Mouse (Mus musculus) left cerebral cortex, postnatal 36 days (tissue): ENCODE results near the gene Foxm1. TPM values are rescaled to one million over a fixed set of nuclear protein-coding genes. Genes with fewer than 3 reads are reported as not detected.
A peak's percentile ranks its signal among the peaks of the same experiment; 100 is the strongest.

ENCODE experiments used
- DNase-seq, 2 experiments: peaks; one replicate each; pipeline ENCODE4 v3.0.0; 2021 to 2022; ENCODE audit warnings: low spot score in 2 of 2, mixed read lengths in 1 of 2
- intact Hi-C: fragments of 180-260 bp; cut with DNase I; formaldehyde crosslinking; loops from one replicate; pipeline ENCODE4 v1.15.1; 2025
- total RNA-seq, 2 experiments: library from RNA; stranded (reverse); gene quantifications; 2 replicates each; pipeline ENCODE4 v1.2.3; 2021

The Foxm1 gene
- 1 to 10 TPM; 1.2 TPM for total RNA-seq

DNA sequence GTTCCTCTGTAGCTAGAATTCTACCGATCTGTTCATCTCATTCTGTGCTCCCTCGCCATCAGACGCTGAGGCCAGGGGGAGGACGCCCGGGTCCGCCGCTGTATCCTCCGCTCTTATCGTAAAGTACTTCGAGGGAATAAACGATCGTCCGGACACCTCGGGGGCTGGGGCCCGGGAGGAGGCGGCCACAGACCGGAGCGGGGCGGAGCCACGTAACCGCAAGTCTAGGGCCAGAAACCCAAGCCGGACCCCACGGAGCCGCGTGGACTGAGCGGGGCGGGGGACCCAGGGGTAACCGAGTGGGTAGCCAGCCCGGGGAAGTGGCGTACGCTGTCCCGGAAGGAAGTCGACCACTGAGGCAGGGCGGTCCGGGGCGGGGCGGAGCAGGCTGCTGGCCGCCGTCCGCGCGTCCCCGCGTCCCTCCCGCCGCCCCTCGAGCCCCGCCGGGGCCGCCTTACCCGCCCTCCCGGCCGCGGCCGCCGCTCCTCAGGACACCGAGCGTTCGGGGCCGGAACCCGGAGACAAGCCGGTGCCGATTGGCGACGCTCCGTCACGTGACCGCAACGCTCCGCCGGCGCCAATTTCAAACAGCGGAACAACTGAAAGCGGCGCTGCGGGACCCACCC, at the start of gene Foxm1, which contains the start of gene Rhno1:
Gene Foxm1 (plus strand): TSS at position 587 of the 626 bp plus-strand sequence.
Gene Rhno1 (minus strand): TSS at position 531 of the 626 bp plus-strand sequence.
- intact Hi-C loops: loop anchor here (5.0 kb wide), 1 partner anchor 125 kb away; no protein-coding TSS in a partner anchor

DNA sequence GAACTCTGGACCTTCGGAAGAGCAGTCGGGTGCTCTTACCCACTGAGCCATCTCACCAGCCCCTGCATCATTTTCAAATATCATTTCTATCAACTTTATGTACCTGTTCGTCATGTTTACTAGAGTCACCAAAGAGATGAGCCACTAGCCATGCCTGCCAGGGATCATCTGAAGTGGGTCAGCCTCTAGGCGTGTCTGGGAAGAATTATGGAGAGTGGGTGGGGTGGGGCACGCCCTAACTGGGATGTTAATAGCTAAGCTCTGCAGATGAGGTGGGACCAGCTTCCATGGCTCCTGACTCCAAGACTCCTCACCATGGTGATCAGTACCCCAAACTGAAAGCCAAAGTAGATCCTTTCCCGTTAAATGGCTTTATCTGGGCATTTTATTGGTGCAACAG, 48.0 kb upstream of the Foxm1 start:
- intact Hi-C loops: loop anchor here (5.0 kb wide), 1 partner anchor 98 kb away; no protein-coding TSS in a partner anchor
- DNase-seq: no peak

More for the DNA sequence above, at the start of gene Foxm1, which contains the start of gene Rhno1:
- peak; percentile 81 to 83 for DNase-seq

DNA sequence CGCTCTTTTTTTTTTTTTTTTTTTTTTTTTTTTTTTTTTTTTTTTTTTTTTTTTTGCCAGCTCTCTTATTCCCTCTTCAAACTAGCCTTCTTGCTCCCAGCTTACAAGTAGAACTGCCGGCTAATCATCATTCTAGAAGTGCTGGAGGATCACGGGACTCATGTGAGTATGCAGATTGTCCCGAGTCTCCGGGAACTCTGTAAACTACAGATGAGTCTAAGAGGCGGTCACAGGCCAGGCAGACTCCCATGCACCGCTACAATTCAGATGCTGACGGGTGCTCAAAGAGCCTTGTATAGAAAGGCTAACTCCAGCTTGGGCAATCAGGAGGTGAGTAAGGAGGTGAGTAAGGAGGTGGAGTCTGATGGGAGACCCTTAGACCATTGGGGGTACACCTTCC, 47.2 kb upstream of the Foxm1 start:
- no peak for DNase-seq
- intact Hi-C loops: loop anchor here (5.0 kb wide), 1 partner anchor 97 kb away; no protein-coding TSS in a partner anchor

DNA sequence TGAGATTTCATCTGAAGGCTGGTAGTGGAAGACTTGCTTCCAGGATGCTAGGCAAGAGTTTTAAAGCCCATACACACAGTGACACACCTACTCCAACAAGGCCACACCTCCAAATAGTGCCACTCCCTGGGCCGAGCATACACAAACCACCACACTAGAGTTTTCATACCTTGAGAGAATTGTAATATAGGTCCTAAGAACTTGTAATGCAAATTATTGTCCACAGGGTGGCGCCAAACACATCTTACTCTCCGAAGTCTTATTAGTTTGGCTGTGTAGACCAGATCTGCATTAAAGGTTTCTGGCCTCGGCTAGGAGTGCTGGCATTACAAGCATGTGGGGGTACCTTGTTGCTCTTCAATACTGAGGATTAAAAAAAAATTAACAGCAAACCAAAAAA, 44.5 kb upstream of the Foxm1 start:
- intact Hi-C loops: loop anchor here (2.0 to 5.0 kb wide), 2 partner anchors 40 to 94 kb away; no protein-coding TSS in a partner anchor
- DNase-seq: peak; percentile 18 to 52

DNA sequence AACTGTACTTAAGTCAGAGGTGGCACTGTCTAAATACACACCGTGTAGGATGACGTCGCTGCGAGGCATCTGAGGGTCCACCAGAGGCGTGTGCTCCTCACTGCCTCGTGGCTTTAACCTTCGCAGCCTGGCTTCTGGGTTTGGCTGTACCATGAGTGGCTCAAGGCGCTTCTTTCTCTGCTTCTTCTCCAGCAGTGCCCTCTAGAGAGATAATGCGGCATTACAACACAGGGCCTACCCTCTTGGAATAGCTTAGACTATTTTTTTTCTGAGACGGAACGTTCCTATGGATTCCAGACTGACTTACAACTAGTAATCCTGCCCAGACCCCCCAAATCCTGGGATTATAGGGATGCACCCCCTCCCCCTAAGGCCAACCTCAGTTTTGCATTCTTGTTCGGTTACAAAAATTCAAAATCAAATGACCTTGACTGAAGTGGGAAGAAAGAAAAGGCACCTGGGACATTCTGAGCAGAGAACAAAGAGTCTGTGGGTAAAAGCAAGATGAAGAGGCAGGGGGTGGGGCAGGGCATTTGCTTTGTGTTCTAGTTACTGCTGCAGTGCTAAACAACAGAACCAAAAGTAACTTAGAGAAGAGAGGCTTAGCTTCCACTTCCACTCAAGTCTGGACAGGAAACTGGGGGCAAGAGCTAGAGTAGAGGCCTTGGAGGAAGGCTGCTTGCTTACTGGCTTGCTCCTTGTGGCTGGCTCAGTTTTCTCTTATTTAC, 28.2 kb upstream of the Foxm1 start:
- peak; percentile 48 to 59 for DNase-seq
- intact Hi-C loops: no loop called here

DNA sequence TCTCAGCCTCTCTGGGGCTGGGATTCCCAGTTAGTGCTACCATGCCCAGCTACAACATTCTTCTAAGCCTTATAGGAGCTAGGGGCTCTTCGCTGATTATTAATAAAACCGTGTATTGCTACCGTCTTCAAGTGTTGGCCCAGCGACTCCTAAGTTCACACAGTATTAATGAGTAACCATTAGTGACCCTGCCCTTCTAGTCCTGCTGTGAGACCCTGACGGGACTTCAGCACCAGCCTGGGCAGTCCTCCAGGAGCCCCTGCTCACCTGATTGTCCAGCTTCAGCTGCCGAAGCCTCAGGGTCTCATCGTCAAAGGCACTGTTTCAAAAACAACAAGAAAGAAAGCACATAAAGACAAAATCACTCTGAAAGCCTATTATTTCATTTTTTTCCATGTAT, 25.3 kb upstream of the Foxm1 start:
- no peak for DNase-seq
- intact Hi-C loops: no loop called here

DNA sequence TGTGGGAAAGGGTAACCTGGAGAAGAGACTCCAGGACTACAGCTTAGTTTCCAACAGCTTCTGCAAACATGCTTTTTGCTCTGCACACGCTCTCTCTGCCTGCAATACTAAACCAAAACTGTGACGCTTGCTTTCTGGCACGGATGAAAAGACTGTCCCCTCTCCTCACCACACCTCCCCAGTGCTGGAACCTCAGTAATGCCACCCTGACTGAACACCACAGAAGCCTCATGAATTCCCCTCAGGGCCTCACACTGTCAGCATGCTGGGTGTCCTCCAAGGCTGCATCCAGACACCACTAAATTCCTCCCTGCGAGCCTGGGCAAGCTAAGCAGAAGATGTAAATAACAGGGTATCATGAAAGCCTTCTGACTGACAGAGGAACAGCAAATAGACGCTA, 23.9 kb upstream of the Foxm1 start:
- DNase-seq: no peak
- intact Hi-C loops: no loop called here

DNA sequence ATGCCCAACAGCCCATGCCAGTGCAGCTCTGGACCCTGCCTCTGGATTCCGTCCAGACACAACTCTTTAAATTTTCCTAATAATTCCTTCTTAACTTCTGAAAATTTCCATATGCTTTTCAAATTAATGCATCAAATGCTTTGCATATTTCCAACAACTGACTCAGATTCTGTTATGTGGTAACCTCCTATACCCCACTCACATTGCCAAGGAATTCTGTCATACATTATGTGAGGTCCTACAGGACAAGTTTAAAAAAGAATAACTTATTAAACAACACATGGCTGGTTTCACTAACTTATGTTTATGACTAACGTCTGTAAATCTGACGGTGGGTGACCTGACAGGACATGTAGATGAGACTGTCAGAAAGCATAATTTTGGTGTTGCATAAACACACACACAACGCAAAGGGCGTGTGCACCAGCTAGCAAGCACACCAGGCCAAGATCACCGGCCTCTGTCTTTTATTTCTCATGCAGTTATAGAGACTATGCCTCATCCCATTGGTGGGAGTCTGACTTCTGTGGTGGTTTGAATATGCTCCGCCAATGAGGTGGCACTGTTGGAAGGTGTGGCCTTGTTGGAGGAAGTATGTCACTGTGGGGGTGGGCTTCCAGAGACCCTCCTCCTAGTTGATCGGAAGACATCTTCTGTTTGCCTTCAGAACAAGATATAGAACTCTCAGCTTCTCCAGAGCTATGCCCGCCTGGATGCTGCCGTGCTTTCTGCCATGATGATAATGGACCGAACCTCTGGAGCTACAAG, 20.6 kb upstream of the Foxm1 start:
- DNase-seq: no peak
- intact Hi-C loops: no loop called here

DNA sequence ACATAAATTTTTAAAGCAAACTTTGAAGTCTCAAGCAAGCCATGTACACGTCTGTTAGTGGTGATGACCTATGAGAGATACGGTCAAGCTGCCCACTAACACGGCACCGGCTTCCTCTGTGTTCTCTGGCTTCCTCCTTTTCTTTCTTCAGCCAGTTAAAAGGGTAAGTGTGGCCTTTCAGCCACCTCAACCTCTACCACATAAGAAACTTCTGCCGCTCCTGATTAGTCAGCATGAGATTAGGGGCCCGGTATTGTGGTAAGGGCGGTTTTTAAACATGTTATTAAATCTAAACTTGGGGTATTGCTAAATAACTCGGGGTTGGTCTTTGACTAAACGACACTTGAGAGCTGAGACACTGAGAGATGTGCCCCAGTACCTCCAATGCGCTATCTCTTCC, 17.1 kb upstream of the Foxm1 start:
- no peak for DNase-seq
- intact Hi-C loops: no loop called here

DNA sequence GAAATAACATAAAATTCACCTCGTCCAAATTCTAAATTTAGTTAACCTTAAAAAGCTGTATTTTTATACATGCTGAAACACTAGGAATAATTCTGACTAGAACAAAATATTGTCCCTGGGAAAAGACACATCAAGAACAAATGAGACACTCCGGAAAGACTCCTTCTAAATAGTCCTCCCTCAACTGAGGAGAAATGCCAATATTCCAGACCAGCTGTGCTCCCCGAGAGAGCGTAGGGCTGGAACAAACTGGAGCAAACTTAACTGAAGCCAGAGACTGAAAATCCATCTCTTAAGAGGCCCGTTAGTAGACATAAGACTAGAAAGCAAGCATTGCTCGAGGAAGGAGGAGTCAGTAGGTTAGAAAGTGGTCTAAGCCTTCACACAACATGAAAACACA, 16.0 kb upstream of the Foxm1 start:
- intact Hi-C loops: no loop called here
- DNase-seq: peak in 1 of 2 experiments; percentile 14

DNA sequence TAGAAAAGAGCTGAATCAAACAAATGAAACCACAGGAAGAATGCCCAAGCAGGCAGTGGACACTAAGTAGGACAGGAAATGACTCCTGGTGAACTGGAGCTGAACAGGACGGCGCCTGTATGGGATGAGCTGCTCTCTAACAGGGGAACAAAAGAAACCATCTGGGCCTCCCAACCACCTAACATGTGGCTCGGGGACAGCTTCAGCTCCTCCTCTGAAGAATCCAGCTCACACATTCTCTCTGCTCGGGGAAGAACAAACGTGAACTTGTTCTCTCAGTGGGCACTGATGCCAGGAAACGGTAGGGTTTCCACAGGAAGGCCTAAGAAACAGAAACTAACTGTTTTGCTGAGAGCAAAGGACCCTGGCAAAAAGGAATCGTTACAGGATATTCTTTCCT, 13.1 kb upstream of the Foxm1 start:
- intact Hi-C loops: no loop called here

DNA sequence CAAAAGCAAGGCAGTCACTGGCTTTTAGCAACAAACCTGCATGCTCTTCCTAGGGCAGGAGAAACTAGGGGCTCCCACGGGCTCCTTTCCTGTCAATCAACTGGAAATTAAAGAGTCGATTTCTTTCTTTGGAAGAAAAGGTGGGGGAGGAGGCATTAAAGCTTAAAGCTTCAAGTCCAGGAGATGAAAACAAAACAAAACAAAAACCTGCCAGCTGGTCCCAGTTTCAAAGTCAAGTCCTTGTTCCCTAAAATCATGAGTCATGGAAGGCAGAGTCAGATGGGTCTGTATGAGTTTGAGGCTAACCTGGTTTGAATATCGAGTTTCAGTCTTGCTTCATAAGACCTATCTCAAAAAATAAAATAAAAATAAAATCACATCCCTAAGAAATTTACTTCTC, 8.6 kb upstream of the Foxm1 start:
- intact Hi-C loops: no loop called here
- DNase-seq: no peak

More for the DNA sequence above, 13.1 kb upstream of the Foxm1 start:
- DNase-seq: no peak

DNA sequence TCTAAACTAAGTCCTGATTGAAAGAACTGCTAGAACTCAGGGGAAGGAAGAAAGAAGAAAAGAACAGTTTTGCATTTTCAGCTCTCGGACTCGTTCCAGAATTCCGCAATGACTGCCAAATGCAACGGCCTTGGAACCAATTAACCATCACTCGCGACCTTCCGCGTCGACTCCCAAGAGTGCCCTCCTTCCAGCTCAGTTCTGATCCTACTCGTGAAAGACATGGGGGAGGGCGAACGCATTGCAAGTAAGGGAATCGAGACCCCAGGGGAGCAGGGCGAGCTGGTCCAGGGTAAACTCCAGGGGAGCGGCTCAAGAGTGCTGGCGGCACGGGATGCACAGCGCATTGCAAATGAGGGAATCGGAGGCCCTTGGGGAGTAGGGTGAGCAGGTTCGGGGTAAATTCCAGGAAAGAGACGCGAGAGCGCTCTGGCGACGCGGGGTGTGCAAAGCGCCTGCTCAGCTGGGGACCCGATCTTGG, 7.5 kb upstream of the Foxm1 start:
- peak in 1 of 2 experiments; percentile 51 for DNase-seq
- intact Hi-C loops: no loop called here

DNA sequence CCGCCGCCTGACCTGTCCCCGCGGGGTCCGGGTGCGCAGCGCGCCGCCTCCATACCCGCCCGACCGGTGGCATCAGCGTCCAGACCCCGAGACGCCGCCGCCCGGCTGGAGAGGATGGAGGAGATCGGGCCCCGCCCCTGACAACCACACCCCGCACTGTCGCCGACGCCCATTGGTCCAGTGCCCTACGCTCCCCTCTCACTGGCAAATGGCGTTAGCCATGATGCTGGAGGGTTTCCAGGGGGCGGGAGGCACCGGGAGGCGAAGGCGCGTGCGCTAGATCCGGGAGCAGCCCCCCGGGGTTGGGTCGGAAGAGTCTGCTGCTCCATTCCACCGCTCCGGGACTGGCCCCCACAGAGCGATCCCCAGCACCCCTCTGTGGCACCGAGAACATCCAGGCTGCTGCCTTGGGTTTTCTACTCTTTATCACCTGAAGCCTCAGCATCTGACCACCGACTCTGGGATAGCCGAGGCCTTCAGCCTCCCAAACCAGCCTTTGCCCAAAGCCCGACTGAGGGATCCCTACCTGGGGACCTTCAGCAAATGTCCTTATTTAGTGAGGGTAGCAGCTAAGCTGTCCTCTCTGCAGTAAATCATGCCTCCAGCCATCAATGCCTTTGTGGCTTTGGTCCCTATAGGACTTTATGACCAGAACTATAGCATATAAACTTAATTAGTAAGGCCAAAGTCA, 6.9 kb upstream of the Foxm1 start, which contains the start of gene Tulp3:
Gene Tulp3 (minus strand): TSS at position 126 of the 691 bp plus-strand sequence.
- intact Hi-C loops: no loop called here

DNA sequence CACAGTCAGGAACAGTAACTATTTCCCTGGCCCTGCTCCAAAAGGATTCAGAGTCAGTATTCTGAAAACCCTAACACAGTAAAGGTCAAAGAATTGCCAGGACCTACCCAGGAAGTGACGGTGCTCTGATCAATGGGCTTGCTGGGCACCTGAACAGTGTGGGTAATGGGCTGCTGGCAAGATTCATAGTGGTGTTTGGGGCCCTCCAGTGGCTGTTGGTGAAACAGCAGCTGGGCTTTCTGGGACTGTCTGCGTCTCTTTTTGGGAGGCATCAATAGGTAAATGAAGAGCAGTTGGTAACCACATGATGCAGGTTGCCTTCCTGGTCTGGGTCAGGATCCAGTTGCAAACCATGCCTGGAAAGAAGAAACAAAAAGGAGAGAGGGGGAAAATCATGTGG, 3.8 kb upstream of the Foxm1 start:
- intact Hi-C loops: loop anchor here (2.0 kb wide), 1 partner anchor 40 kb away; no protein-coding TSS in a partner anchor
- peak; percentile 62 to 63 for DNase-seq

More for the DNA sequence above, 6.9 kb upstream of the Foxm1 start, which contains the start of gene Tulp3:
- DNase-seq: peak; percentile 96

DNA sequence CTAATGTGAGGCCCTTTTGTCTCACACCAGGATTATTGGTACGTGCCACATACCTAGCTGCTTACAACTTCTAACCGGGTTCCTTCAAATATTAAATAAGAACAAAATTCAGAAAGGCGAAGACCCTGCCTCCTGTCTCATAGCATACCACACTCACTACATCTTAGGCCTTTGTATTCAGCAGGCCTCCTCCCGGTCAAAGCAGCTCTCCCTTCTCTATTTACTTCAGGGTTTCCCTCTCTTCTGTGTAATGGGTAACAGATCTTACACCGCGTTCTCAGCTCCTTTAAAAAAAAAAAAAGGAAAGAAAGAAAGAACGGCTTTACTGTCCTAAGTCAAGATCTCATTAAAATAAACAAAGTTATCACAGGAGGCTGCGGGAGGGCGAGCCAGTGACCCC, 866 bp upstream of the Foxm1 start:
- intact Hi-C loops: loop anchor here (5.0 kb wide), 1 partner anchor 125 kb away; no protein-coding TSS in a partner anchor
- no peak for DNase-seq

DNA sequence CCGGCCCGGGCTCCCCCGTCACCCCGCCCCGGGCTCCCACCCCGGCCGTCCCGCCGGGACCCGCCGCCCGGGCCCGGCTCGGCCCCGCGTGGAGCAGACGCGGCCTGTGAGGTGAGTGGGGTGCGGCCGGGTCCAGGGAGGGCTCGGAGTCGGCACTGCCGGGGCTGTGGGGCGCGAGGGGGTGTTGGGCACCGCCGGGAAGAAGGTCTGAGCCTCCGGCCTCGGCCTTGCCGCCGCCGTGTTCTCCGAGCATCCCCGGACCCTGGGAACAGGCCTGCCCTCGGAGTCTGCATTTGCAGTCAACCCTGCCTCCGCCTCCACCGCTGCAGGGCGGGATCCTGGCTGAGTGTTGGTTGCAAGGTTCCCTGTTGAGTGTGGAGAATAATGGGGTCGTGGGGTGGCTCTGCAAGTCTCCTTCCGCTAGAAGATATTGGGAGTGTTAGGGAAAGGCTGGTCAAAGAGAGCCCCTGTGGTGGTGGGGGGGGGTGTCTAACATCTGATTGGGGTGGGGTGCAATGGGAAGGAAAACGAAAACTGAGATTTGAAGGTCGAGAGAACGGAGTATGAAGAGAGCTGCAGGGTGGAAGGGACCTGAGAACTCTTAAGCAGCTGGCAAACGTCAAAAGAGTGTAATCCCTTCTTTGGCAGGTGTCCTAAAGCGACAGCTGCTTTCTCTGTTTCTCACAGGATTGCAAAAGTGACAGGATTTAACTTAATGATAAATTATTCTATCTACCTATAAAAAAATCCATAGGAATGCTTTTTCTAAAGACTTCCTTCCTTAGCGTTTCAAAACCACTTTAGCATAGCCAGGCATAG, 449 bp downstream of the Foxm1 start:
- no peak for DNase-seq
- intact Hi-C loops: loop anchor here (5.0 kb wide), 1 partner anchor 126 kb away; no protein-coding TSS in a partner anchor

DNA sequence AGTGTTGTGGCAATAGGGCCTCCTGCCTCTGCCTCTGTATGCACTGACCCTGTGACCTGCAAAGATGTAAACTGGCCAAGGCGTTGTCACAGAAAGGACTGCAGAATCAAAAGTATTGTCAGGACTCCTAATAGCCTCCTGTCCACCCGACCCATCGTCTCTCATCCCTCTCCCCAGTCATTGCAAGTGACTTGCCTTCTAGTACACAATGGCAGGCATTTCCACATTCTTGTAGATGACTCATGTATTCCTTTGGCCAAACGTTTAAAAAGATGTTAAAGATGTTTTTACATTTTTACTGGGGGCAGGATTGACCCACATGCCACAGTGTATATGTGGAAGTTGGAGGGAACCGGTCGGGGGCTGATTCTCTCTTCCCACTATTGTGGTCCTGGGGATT, 2.0 kb downstream of the Foxm1 start:
- no peak for DNase-seq
- intact Hi-C loops: loop anchor here (5.0 kb wide), 1 partner anchor 127 kb away; no protein-coding TSS in a partner anchor
